Mouse (Mus musculus): ENCODE measurements at regions not wholly inside any gene's neighbourhood (a gene's known extent, or its start where the extent isn't known, plus 50 kb on each side); places are given as distances from the start of the nearest gene placed in this dataset.

- no peak for DNase-seq
Observed at GRCm38 (mm10) chr17:4301142-4301853, 605.2 kb upstream of the Nox3 start.

- no peak for DNase-seq
Observed at GRCm38 (mm10) chr17:4311785-4312379, 615.8 kb upstream of the Nox3 start.

GRCm38 (mm10) chr17:4319141-4319540, 623.1 kb upstream of the Nox3 start:
- DNase-seq: no peak

- DNase-seq: no peak
Observed at GRCm38 (mm10) chr17:4328810-4329209, 632.7 kb upstream of the Nox3 start.

- DNase-seq: no peak
Observed at GRCm38 (mm10) chr17:4331650-4332049, 635.6 kb upstream of the Nox3 start.

GRCm38 (mm10) chr17:4333091-4333490, 637.0 kb upstream of the Nox3 start:
- DNase-seq: no peak

- DNase-seq: no peak
Observed at GRCm38 (mm10) chr17:4353018-4353417, 641.1 kb upstream of the Arid1b start.

GRCm38 (mm10) chr17:4355506-4356218, 638.5 kb upstream of the Arid1b start:
- peak; percentile 96 for DNase-seq

GRCm38 (mm10) chr17:4360413-4361320, 633.5 kb upstream of the Arid1b start:
- DNase-seq: no peak

- no peak for DNase-seq
Observed at GRCm38 (mm10) chr17:4365811-4366210, 628.3 kb upstream of the Arid1b start.

GRCm38 (mm10) chr17:4380449-4380848, 613.7 kb upstream of the Arid1b start:
- no peak for DNase-seq

GRCm38 (mm10) chr17:4380873-4381272, 613.3 kb upstream of the Arid1b start:
- DNase-seq: no peak

GRCm38 (mm10) chr17:4381896-4382685, 612.0 kb upstream of the Arid1b start:
- DNase-seq: no peak

- DNase-seq: no peak
Observed at GRCm38 (mm10) chr17:4382716-4383115, 611.4 kb upstream of the Arid1b start.

- no peak for DNase-seq
Observed at GRCm38 (mm10) chr17:4387616-4388015, 606.5 kb upstream of the Arid1b start.

- no peak for DNase-seq
Observed at GRCm38 (mm10) chr17:4390012-4390411, 604.1 kb upstream of the Arid1b start.

- DNase-seq: no peak
Observed at GRCm38 (mm10) chr17:4390577-4390976, 603.6 kb upstream of the Arid1b start.

GRCm38 (mm10) chr17:4391210-4391609, 602.9 kb upstream of the Arid1b start:
- DNase-seq: no peak

GRCm38 (mm10) chr17:4396119-4396518, 598.0 kb upstream of the Arid1b start:
- no peak for DNase-seq

GRCm38 (mm10) chr17:4417686-4418085, 576.4 kb upstream of the Arid1b start:
- peak; percentile 51 for DNase-seq

GRCm38 (mm10) chr17:4424451-4425168, 569.5 kb upstream of the Arid1b start:
- no peak for DNase-seq
